Mouse (Mus musculus): ENCODE results near the gene Prss44.

- TF ChIP-seq POLR2A (IDR thresholded peaks at IDR 0.05; ENCODE audit: control insufficient read depth, low read depth, low read length) = no peak
- no peak for TF ChIP-seq CTCF (IDR thresholded peaks at IDR 0.05; ENCODE audit: control insufficient read depth, insufficient read depth, insufficient replicate concordance, low read depth, low read length)
Measured at GRCm38 (mm10) chr9:110856920-110857319, 43.1 kb downstream of the Prss44 start.
